Mouse (Mus musculus) thymus, adult 2 months (tissue): ENCODE data around the gene Nup107.

Experiments
- CTCF ChIP-seq: fragments of 200-500 bp; IDR thresholded peaks from 2 replicates; pipeline ENCODE4 v1.5.1; 2012; ENCODE audit warnings: mild to moderate bottlenecking, control low read depth, low read length, moderate library complexity, borderline replicate concordance; ENCODE audit not compliant: control insufficient read depth, poor library complexity, insufficient read depth; ENCODE audit errors: extremely low read depth
- POLR2A ChIP-seq: fragments of 200-500 bp; IDR thresholded peaks from 2 replicates; pipeline ENCODE4 v1.6.1; 2012; ENCODE audit warnings: mild to moderate bottlenecking, low read length, control low read depth, moderate library complexity; ENCODE audit not compliant: control insufficient read depth, poor library complexity, insufficient read depth; ENCODE audit errors: extremely low read depth

GRCm38 (mm10) chr10:117768141-117768440 is 24.4 kb downstream of the Nup107 start:
- no peak for TF ChIP-seq POLR2A
- no peak for TF ChIP-seq CTCF
